Mouse (Mus musculus) thymus, adult 2 months (tissue): ENCODE data around the gene Slc50a1.

Source experiments
- CTCF ChIP-seq: fragments of 200-500 bp; IDR thresholded peaks from 2 replicates; pipeline ENCODE4 v1.5.1; 2012; ENCODE audit warnings: mild to moderate bottlenecking, control low read depth, low read length, moderate library complexity, borderline replicate concordance; ENCODE audit not compliant: control insufficient read depth, poor library complexity, insufficient read depth; ENCODE audit errors: extremely low read depth
- POLR2A ChIP-seq: fragments of 200-500 bp; IDR thresholded peaks from 2 replicates; pipeline ENCODE4 v1.6.1; 2012; ENCODE audit warnings: mild to moderate bottlenecking, low read length, control low read depth, moderate library complexity; ENCODE audit not compliant: control insufficient read depth, poor library complexity, insufficient read depth; ENCODE audit errors: extremely low read depth

- TF ChIP-seq CTCF (no peak), POLR2A (no peak)
Measured at GRCm38 (mm10) chr3:89278107-89278506, 7.7 kb upstream of the Slc50a1 start.
